Mouse (Mus musculus) ovary, postnatal 14 days (tissue): ENCODE measurements around the gene Itgad.
"Not testable (repeated sequence)": the region's sequence is repeated elsewhere in the genome, so short reads cannot be mapped to it uniquely, and the experiment has no call there.

Source experiments
- DNase-seq: peaks from one replicate; pipeline ENCODE4 v3.0.0; 2022; ENCODE audit warnings: low spot score

Itgad gene

GRCm38 (mm10) chr7:128154076-128154475 lies at the start of gene Itgad:
Gene Itgad (plus strand): TSS chr7:128154376.
- no peak for DNase-seq

GRCm38 (mm10) chr7:128105246-128105645 lies 48.9 kb upstream of the Itgad start:
- DNase-seq, result no peak

- DNase-seq, result no peak
Measured at GRCm38 (mm10) chr7:128107462-128107861, 46.7 kb upstream of the Itgad start.

DNA sequence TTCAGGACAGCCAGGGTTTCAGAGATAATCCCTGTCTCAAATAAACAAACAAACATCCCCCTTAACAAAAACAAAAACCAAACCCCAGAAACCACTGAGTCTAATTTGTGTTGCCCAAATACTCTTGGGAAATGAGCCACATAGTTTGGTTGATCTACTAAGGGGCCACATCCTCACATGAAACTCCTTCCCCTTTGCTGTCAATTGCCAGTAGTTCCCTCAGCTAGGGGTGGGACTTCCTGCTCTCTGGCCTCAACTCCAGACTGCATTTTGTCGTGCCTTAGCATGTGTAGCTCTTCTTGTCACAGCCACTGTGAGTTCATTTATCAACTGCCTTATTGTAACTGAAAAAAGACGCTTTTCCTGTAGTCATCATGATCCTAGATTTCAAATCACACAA lies 43.9 kb upstream of the Itgad start:
- DNase-seq, result no peak

GRCm38 (mm10) chr7:128112131-128112530 lies 42.0 kb upstream of the Itgad start:
- no peak for DNase-seq

DNA sequence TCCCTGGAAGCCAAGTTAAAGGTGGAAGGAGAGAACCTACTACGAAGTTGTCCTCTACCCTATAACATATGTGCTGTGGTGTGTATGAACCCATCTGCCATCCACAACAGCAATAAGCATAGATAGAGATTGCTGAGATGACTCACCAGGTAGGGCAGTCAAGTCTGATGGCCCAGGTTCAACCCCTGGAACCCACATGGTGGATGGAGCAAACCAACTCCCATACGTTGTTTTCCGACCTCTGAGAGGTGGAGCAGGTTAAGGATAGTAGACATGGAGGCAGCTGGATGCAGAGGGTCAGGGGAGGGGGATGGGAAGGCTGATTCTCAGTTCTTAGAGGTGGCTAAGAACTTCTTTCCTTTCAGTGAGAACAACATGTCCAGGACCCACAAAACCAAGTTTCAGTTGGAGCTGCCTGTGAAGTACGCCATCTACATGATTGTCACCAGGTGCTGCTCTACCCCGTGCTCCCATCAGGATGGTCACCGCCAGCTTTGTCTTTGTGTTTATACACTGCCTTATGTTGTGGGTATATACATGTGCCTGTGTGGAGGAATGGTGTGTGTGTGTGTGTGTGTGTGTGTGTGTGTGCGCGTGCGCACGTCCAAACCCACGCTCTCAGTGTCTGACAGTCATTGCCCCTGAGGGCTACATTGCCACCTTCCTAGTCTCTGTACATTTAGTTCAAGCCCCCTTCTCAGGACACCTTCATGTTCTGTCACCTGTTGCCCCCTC lies 39.6 kb upstream of the Itgad start:
- no peak for DNase-seq

DNA sequence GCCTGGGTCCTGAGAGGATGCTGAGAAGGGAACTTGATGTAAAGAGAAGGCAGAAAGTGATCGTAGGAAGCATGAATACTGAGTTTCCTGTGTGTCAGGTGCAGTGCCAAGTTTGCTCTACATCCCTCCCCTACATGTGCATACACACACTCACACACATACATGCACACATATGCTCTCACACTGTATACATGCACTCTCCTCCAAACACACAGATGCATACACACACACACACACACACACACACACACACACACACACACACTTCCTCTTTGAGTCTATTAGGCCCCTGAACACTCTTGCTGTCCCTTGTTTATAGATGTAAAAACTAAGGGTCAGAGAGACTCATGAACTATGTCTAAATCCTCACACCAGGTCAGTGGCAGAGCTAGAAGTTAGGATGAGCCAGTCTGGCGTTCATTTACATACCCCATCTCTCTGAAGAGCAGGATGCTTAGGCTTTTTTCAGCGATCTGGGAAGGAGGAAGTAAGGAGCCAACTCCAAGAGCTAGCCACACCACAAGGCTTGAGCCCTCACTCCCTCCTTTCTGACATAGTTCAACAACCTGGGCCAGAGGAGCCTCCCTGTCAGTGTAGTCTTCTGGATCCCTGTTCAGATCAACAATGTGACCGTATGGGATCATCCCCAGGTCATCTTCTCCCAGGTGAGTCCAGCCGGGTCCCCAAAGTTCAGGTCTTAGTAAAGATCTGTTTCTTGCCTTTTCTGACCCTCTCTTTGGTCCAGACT lies 38.8 kb upstream of the Itgad start:
- no peak for DNase-seq

GRCm38 (mm10) chr7:128116396-128116795 lies 37.8 kb upstream of the Itgad start:
- DNase-seq, result no peak

GRCm38 (mm10) chr7:128119726-128120490 lies 34.3 kb upstream of the Itgad start:
- no peak for DNase-seq

- DNase-seq, result no peak
Measured at GRCm38 (mm10) chr7:128128741-128129720, 25.1 kb upstream of the Itgad start, which contains the start of gene Itgax. Gene Itgax (plus strand): TSS chr7:128129547.

DNA sequence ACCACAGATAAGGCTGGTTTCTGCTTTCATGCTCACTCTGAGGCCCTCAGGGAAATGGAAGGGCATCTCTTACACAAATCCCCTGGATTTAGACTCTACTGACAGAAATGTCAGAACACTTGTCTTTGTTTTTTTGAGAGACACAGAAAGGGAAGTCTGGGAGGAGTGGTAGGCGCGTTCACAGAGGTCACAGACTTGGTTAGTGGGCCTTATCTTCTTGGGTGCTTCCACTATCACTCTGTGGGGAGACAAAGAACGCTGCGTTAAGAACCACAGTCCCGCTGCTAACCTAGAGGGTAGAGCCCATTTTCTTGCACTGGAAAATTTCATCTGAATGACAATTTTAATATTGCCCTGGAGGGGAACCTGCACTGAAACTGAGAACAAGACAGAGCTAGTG lies 22.0 kb upstream of the Itgad start:
- no peak for DNase-seq

DNA sequence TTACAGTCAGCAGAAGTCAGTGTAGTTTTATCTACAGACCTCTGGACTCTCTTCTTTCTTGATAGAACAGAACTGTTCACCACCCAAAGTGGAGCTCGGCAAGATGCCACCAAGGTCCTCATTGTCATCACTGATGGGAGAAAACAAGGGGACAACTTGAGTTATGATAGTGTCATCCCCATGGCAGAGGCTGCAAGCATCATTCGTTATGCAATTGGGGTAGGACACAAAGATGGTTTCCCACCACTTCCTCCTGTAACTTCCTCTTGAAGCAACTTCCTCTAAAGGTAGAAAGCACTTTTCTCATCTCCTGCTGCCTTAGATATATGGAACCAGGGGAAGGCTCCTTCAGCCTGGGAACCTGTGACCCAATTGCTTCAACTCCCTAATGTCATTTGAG lies 20.6 kb upstream of the Itgad start:
- DNase-seq, result no peak

DNA sequence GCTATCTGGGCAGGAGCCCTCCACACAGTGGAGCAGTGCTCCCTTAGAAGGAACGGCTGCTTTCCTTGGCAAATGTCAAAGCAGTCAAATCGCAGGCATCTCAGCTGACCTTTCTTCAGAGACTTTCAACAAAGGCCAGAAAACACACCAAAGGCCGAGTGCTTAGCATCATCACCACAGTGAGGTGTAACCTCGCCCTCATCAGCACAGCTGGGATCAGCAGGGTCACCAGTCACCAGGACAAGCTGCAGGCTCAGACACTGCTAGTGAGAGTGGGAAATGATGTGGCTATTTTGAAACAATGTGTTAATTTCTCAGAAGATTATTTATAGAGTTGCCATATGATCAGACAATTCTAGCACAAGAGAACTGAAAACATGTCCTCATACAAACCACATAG lies 17.2 kb upstream of the Itgad start:
- no peak for DNase-seq

GRCm38 (mm10) chr7:128139611-128140010 lies 14.6 kb upstream of the Itgad start:
- DNase-seq, result no peak

GRCm38 (mm10) chr7:128150970-128151369 lies 3.2 kb upstream of the Itgad start:
- DNase-seq, result no peak

DNA sequence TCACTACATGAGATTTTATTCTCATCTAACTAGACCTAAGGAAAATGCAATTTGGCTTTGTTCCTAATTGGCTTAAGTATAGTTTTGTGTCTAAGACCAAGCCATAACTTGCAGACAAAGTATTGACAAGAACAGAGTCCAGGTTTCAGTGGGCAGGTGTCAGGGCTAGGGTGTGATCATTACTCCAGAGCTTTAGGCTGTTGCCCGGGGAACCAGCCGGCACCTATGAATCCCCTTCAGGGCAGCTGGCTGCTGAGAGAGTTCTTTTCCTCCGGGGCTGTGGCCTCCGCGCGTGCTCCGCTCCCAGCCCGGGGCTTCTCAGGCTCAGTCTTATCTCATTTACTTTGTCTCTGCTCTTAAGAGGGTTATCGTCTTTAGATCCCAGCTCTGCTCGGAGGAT lies 748 bp downstream of the Itgad start:
- peak; percentile 1 for DNase-seq

- DNase-seq, result not testable (repeated sequence)
Measured at GRCm38 (mm10) chr7:128158688-128159354, 4.6 kb downstream of the Itgad start.

GRCm38 (mm10) chr7:128164001-128164400 lies 9.8 kb downstream of the Itgad start:
- no peak for DNase-seq

DNA sequence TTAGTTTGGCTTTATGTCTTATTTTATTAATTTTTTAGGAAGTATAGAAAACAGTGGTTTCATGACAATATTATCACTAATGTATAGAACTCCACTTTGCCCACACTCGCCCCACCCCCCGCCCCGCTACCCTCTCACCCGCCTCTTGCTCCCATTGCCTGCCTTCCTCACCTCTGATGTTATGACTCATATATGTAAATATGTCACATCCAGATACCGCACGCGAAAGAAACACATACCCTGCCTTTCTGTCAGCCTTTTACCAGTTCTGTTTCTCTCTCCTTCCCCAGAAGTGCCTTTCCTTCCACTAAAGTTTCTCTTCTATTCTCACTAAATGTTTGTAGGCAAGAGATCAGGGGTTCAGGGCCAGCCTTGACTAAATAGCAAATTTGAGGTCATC lies 12.2 kb downstream of the Itgad start:
- no peak for DNase-seq

GRCm38 (mm10) chr7:128169996-128170395 lies 15.8 kb downstream of the Itgad start:
- no peak for DNase-seq

DNA sequence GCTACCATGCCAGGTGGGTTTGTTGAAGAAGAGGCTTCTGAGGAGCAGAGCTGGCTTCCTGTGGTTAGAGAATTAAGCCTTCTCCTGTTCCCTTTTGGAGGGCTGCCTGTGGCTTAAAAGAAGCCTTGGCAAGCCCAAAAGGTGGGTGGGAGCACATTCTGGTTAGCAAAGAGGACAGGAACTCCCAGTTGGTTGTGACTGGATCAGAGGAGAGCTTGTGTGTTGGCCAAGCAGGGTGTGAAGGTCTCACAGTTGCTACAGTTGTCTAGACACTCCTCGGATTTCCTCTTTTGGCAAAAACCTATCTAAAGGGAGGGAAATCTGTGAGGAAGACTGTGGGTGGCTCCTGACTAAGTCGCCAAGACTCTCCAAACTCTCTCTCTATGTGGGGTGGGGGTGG lies 24.2 kb downstream of the Itgad start:
- no peak for DNase-seq
